Mouse (Mus musculus): ENCODE data around the gene Kdm1a.

The Kdm1a gene

GRCm38 (mm10) chr4:136524309-136524708, 78.2 kb downstream of the Kdm1a start:
- DNase-seq (ENCODE audit: low spot score) = no peak

- no peak for DNase-seq (ENCODE audit: low spot score)
Measured at GRCm38 (mm10) chr4:136521898-136522297, 80.6 kb downstream of the Kdm1a start.

GRCm38 (mm10) chr4:136519866-136520265, 82.7 kb downstream of the Kdm1a start:
- no peak for DNase-seq (ENCODE audit: low spot score)

GRCm38 (mm10) chr4:136518576-136518975, 83.9 kb downstream of the Kdm1a start:
- no peak for DNase-seq (ENCODE audit: low spot score)

GRCm38 (mm10) chr4:136518141-136518540, 84.4 kb downstream of the Kdm1a start:
- no peak for DNase-seq (ENCODE audit: low spot score)

- no peak for DNase-seq (ENCODE audit: low spot score)
Measured at GRCm38 (mm10) chr4:136512905-136513304, 89.6 kb downstream of the Kdm1a start.

- no peak for DNase-seq (ENCODE audit: low spot score)
Measured at GRCm38 (mm10) chr4:136511708-136512107, 90.8 kb downstream of the Kdm1a start.

- no peak for DNase-seq (ENCODE audit: low spot score)
Measured at GRCm38 (mm10) chr4:136509857-136510256, 92.7 kb downstream of the Kdm1a start.

- DNase-seq (ENCODE audit: low spot score) = no peak
Measured at GRCm38 (mm10) chr4:136505426-136506215, 96.9 kb downstream of the Kdm1a start.
